Mouse (Mus musculus) induced T-regulatory cell, adult 2 months (primary cell): ENCODE results near the gene Scn4b.

Source experiments
- DNase-seq: peaks from one replicate; pipeline ENCODE4 v3.0.0-alpha.2; 2012; ENCODE audit warnings: low read depth

The Scn4b gene

GRCm38 (mm10) chr9:45189661-45190174 lies 51.5 kb downstream of the Scn4b start:
- no peak for DNase-seq

DNA sequence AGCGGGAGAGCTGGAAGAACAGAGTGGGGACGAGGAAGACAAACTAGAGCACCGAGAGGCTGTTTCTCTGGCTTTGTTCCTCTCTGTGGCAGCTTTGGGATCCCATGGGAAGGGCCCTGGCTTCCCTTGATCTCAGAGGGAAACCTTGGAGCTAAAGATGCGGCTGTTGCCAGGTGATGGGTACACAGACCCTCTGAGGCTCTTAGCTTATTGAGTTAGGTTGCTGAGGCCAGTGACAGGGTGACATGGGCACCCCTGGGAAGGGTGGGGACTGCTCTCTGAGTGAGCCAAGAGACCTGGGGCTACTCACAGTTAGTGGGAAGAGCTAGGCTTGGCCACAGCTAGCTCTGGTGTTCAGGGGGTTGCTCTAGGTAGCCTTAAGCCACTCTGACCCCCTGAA lies 57.3 kb downstream of the Scn4b start:
- DNase-seq: no peak

- DNase-seq: no peak
These were observed 58.1 kb downstream of the Scn4b start for GRCm38 (mm10) chr9:45196125-45196830.

- DNase-seq: no peak
These were observed 59.4 kb downstream of the Scn4b start for GRCm38 (mm10) chr9:45197549-45197948.

DNA sequence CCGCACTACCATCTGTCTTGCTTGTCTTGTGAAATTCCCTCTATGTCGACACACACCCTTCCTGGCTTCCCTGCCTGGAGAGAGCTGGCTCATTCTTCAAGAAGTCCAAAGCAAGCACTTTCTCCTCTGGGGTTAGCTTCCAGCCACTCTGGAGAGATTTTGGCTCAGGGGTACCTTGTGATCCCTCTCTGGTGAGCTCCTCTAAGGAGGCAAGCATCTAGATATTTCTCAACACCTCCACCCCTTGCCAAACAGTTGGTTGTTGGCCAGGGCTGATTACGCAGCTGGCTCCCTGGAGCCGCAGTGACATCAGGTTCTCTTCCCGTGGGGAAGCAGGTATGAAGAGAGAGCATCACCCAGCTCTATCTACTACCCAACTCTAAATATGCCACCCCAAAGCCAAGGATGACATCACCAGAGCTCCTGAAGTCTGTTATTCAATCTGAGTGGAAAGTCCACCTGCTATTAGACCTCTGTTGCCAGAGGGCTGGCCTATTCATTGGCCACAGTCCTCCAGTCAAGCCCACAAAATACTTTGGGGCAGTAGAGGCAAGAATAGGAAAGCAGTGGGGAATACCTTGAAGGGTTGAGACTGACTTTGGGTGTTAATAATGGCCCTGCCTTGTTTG lies 63.2 kb downstream of the Scn4b start:
- no peak for DNase-seq

DNA sequence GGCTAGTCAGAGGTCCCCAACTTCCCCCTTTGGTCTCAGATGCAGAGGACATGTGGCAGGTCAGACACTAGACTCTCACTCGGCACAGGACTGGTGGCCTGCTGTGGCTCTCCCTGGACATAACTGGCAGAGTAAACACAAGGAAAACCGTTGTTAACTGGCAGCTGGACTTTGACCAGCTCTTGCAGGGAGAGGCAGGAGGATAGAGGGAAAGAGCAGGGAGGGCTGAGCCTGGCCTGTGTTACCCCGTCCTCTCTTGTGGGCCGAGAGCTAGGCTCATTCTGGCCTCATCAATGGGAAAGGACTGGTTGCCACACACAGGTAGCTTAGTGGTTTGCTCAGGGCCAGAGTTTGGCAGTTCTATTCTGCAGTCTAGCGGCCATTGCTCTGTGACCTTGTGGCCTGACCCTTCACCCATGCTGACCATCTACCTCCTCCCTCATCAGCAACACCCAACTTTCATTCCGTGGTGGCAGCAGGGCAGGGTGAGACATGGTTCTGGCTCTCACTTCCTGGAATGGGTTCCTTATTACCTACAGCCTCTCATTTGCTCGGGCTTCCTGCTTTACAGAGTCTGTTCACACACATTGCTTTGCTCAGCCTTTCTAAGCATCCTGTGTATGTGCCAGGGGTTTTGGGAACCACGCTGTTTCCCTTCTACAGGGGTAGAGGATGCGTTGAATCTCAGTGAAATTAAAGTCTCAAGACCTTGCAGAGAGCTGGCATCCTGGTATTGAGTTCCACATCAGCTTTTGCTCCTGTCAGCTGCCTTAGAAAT lies 64.0 kb downstream of the Scn4b start:
- peak; percentile 29 for DNase-seq
